Mouse (Mus musculus) kidney, postnatal 0 days (tissue): ENCODE measurements around the gene Ccser1. TPM values are rescaled to one million over a fixed set of nuclear protein-coding genes. Genes with fewer than 3 reads are reported as not detected.

Experiments used
- ATAC-seq: fragments of 200-750 bp; cut with Nextera tagmentation; replicated peaks from 2 replicates; pipeline ENCODE4 v1.8.0; 2017; ENCODE audit warnings: low read depth, moderate number of reproducible peaks, moderate TSS enrichment, moderate library complexity; ENCODE audit not compliant: low FRiP score
- DNase-seq: peaks from one replicate; pipeline ENCODE4 v3.0.0-alpha.2; 2016; ENCODE audit warnings: low spot score
- H3K27ac ChIP-seq: fragments of 300-500 bp; sonication (generic); 2 replicates; pipeline ENCODE4 v1.5.1; 2014; ENCODE audit warnings: mild to moderate bottlenecking
- H3K27me3 ChIP-seq: fragments of 300-500 bp; sonication (generic); 2 replicates; pipeline ENCODE4 v1.6.1; 2014; ENCODE audit warnings: low read length, mixed read lengths; ENCODE audit not compliant: insufficient read depth
- H3K36me3 ChIP-seq: fragments of 300-500 bp; sonication (generic); 2 replicates; pipeline ENCODE4 v1.6.1; 2014; ENCODE audit warnings: low read length, mixed read lengths; ENCODE audit not compliant: insufficient read depth
- H3K4me1 ChIP-seq: fragments of 300-500 bp; sonication (generic); replicated peaks from 2 replicates; pipeline ENCODE4 v1.6.1; 2014; ENCODE audit warnings: antibody characterized with exemption, low read length, mixed read lengths; ENCODE audit not compliant: insufficient read depth
- H3K4me2 ChIP-seq: fragments of 300-500 bp; sonication (generic); 2 replicates; pipeline ENCODE4 v1.6.1; 2014; ENCODE audit warnings: mild to moderate bottlenecking, low read length, moderate library complexity, mixed read lengths
- H3K4me3 ChIP-seq: fragments of 300-500 bp; sonication (generic); replicated peaks from 2 replicates; pipeline ENCODE4 v1.5.1; 2014; ENCODE audit warnings: low read depth, low read length
- H3K9ac ChIP-seq: fragments of 300-500 bp; sonication (generic); 2 replicates; pipeline ENCODE4 v1.6.1; 2014; ENCODE audit warnings: low read depth, low read length
- H3K9me3 ChIP-seq: fragments of 300-500 bp; sonication (generic); replicated peaks from 2 replicates; pipeline ENCODE4 v1.6.1; 2016; ENCODE audit warnings: low read length, inconsistent platforms, mixed read lengths
- CTCF ChIP-seq: IDR thresholded peaks from 2 replicates; pipeline ENCODE4 v1.5.1; 2016; ENCODE audit warnings: antibody characterized with exemption, low read depth, mild to moderate bottlenecking, moderate library complexity
- WGBS: fragments of 180-500 bp; shearing (Covaris S2); extraction: QIAGEN DNeasy Blood & Tissue Kit; methylation state at CpG from one replicate; pipeline ENCODE4 v1.1.7; 2014; 5-methylcytosine and 5-hydroxymethylcytosine counted together
- polyA plus RNA-seq: library from polyadenylated mRNA; unstranded; fragments of >200 nt; fragmentation: Nextera tagmentation; extraction: Ambion mirVana; gene quantifications from 2 replicates; pipeline ENCODE4 v1.2.1, GENCODE M21; 2015

Gene Ccser1
- polyA plus RNA-seq, 1 experiment from 2014 or later = 16.7 TPM

- DNase-seq (no peak), ATAC-seq (no peak)
- Histone ChIP-seq H3K4me2 (no peak overlapping the region), H3K9ac (no peak overlapping the region), H3K4me1 (no peaks in the 10 kb centered on the region), H3K27ac (no peak overlapping the region), H3K36me3 (no peaks in the 10 kb centered on the region), H3K4me3 (no peak overlapping the region), H3K27me3 (no peaks in the 10 kb centered on the region), H3K9me3 (no peaks in the 10 kb centered on the region)
- no peak for TF ChIP-seq CTCF
- WGBS = 72% methylated on average over 5 of the region's 5 CpGs
Measured at GRCm38 (mm10) chr6:61730088-61730880, 550.2 kb downstream of the Ccser1 start.

- ATAC-seq (no peak), DNase-seq (no peak)
- Histone ChIP-seq H3K27ac (no peak overlapping the region), H3K9ac (no peak overlapping the region), H3K36me3 (no peaks in the 10 kb centered on the region), H3K9me3 (no peaks in the 10 kb centered on the region), H3K27me3 (no peaks in the 10 kb centered on the region), H3K4me2 (no peak overlapping the region), H3K4me3 (no peak overlapping the region), H3K4me1 (no peaks in the 10 kb centered on the region)
- no peak for TF ChIP-seq CTCF
- WGBS = 69% methylated on average over 1 of the region's 1 CpGs
Measured at GRCm38 (mm10) chr6:61746346-61746745, 566.2 kb downstream of the Ccser1 start.

GRCm38 (mm10) chr6:61762135-61762534, 582.0 kb downstream of the Ccser1 start:
- H3K4me1 ChIP-seq = no peaks in the 10 kb centered on the region
- WGBS = 95% methylated on average over 3 of the region's 3 CpGs
- H3K4me3 ChIP-seq = no peak overlapping the region
- H3K27me3 ChIP-seq = no peaks in the 10 kb centered on the region
- no peak for TF ChIP-seq CTCF
- H3K9ac ChIP-seq = no peak overlapping the region
- H3K27ac ChIP-seq = no peak overlapping the region
- H3K4me2 ChIP-seq = no peak overlapping the region
- no peaks in the 10 kb centered on the region for H3K9me3 ChIP-seq
- no peak for ATAC-seq
- DNase-seq = no peak
- H3K36me3 ChIP-seq = no peaks in the 10 kb centered on the region

- H3K27ac ChIP-seq = no peak overlapping the region
- TF ChIP-seq CTCF = no peak
- no peak overlapping the region for H3K4me3 ChIP-seq
- H3K4me2 ChIP-seq = no peak overlapping the region
- H3K9me3 ChIP-seq = no peaks in the 10 kb centered on the region
- H3K9ac ChIP-seq = no peak overlapping the region
- H3K4me1 ChIP-seq = no peaks in the 10 kb centered on the region
- ATAC-seq (no peak), DNase-seq (no peak)
- no peaks in the 10 kb centered on the region for H3K36me3 ChIP-seq
- 83% methylated on average over 5 of the region's 5 CpGs for WGBS
- no peaks in the 10 kb centered on the region for H3K27me3 ChIP-seq
Measured at GRCm38 (mm10) chr6:61763379-61763778, 583.3 kb downstream of the Ccser1 start.

- no peaks in the 10 kb centered on the region for H3K9me3 ChIP-seq
- no peak overlapping the region for H3K27ac ChIP-seq
- ATAC-seq (no peak), DNase-seq (no peak)
- H3K27me3 ChIP-seq = no peaks in the 10 kb centered on the region
- WGBS = 72% methylated on average over 2 of the region's 2 CpGs
- no peaks in the 10 kb centered on the region for H3K36me3 ChIP-seq
- no peak overlapping the region for H3K9ac ChIP-seq
- no peak overlapping the region for H3K4me2 ChIP-seq
- no peaks in the 10 kb centered on the region for H3K4me1 ChIP-seq
- TF ChIP-seq CTCF = no peak
- H3K4me3 ChIP-seq = no peak overlapping the region
Measured at GRCm38 (mm10) chr6:61765801-61766200, 585.7 kb downstream of the Ccser1 start.

- ATAC-seq (no peak), DNase-seq (no peak)
- H3K27ac ChIP-seq = no peak overlapping the region
- WGBS = 83% methylated on average over 8 of the region's 8 CpGs
- TF ChIP-seq CTCF = no peak
- H3K9ac ChIP-seq = no peak overlapping the region
- H3K4me3 ChIP-seq = no peak overlapping the region
- no peaks in the 10 kb centered on the region for H3K27me3 ChIP-seq
- H3K36me3 ChIP-seq = no peaks in the 10 kb centered on the region
- H3K4me1 ChIP-seq = no peaks in the 10 kb centered on the region
- H3K9me3 ChIP-seq = no peaks in the 10 kb centered on the region
- no peak overlapping the region for H3K4me2 ChIP-seq
Measured at GRCm38 (mm10) chr6:61767151-61767550, 587.0 kb downstream of the Ccser1 start.
